Comparison of ENCODE assay signal across 14 mouse cellular contexts in genomic region chr13:9187156-9187555, GRCm38 (mm10).
DNase-seq lines count a peak whose midpoint lies in the region; ATAC-seq lines count a peak whose summit lies in the region.
"Had no signal": no experiment of that assay in that cellular context is flagged by ENCODE, and none has a peak within 500 bp of the region (broad histone marks: within the 10 kb centered on the region; RNA-seq: fewer than 3 reads in every experiment).

No protein-coding gene starts in this region.

- no peaks in the 10 kb centered on the region for H3K9me3 ChIP-seq in hindbrain, embryonic 13.5 days
- no peaks in the 10 kb centered on the region for H3K9me3 ChIP-seq in hindbrain, embryonic 11.5 days (ENCODE audit: control insufficient read depth, low read length)
- H3K9me3 ChIP-seq: embryonic facial prominence, embryonic 12.5 days had no signal

- ATAC-seq in hindbrain, embryonic 13.5 days (ENCODE audit: low FRiP score) = 0 out of 2 replicates have a peak, but pooled peaks have one; percentile 11
- no peak for ATAC-seq in hindbrain, embryonic 11.5 days (ENCODE audit: low FRiP score)

- H3K4me3 ChIP-seq in hindbrain, embryonic 13.5 days = no peak overlapping the region
- no peak overlapping the region for H3K4me3 ChIP-seq in hindbrain, embryonic 11.5 days (ENCODE audit: low read depth, low read length)
- H3K4me3 ChIP-seq: embryonic facial prominence, embryonic 12.5 days had no signal

- no peaks in the 10 kb centered on the region for H3K27me3 ChIP-seq in hindbrain, embryonic 13.5 days
- H3K27me3 ChIP-seq in hindbrain, embryonic 11.5 days (ENCODE audit: control insufficient read depth, insufficient read depth, low read length) = no peaks in the 10 kb centered on the region
- H3K27me3 ChIP-seq: embryonic facial prominence, embryonic 12.5 days had no signal

- H3K27ac ChIP-seq in hindbrain, embryonic 13.5 days = peak overlapping the region; percentile 66; the same call in 1 of the 2 replicates
- no peak overlapping the region for H3K27ac ChIP-seq in hindbrain, embryonic 11.5 days (ENCODE audit: low read depth, low read length)
- H3K27ac ChIP-seq: embryonic facial prominence, embryonic 12.5 days; macrophage had no signal

- peaks cover 18% of the 10 kb centered on the region for H3K4me1 ChIP-seq in hindbrain, embryonic 13.5 days (replicated peaks)
- H3K4me1 ChIP-seq in hindbrain, embryonic 11.5 days (replicated peaks; ENCODE audit: control insufficient read depth, insufficient read depth, low read length) = no peaks in the 10 kb centered on the region

- peak; percentile 39 for DNase-seq in cerebellum, adult 9-10 months
- no peak for DNase-seq in cerebellum, adult 11-12 months
- no peak for DNase-seq in hindbrain, embryonic 11.5 days (ENCODE audit: low spot score)
- peak; percentile 35 for DNase-seq in testis, postnatal 10 days (ENCODE audit: low spot score)
- no peak for DNase-seq in testis, postnatal 14 days (ENCODE audit: low spot score)
- DNase-seq in lung, postnatal 14 days = no peak
- no peak for DNase-seq in kidney, postnatal 36 days
- DNase-seq: gastrocnemius, postnatal 25 days; kidney, postnatal 10 days; lung, adult 18-20 months; thymus, adult 2 months had no signal

- WGBS in hindbrain, embryonic 13.5 days = 39% methylated on average over 7 of the region's 7 CpGs
- 73% methylated on average over 7 of the region's 7 CpGs for WGBS in hindbrain, embryonic 11.5 days

- H3K36me3 ChIP-seq in hindbrain, embryonic 13.5 days = no peaks in the 10 kb centered on the region
- H3K36me3 ChIP-seq in hindbrain, embryonic 11.5 days (ENCODE audit: control insufficient read depth, insufficient read depth, low read length) = no peaks in the 10 kb centered on the region
- H3K36me3 ChIP-seq: embryonic facial prominence, embryonic 12.5 days had no signal

- peak overlapping the region; percentile 34 for H3K4me2 ChIP-seq in hindbrain, embryonic 13.5 days
- H3K4me2 ChIP-seq in hindbrain, embryonic 11.5 days (replicated peaks; ENCODE audit: low read depth, low read length) = no peak overlapping the region
- H3K4me2 ChIP-seq: embryonic facial prominence, embryonic 12.5 days had no signal

- peak overlapping the region; percentile 13; the same call in 1 of the 2 replicates for H3K9ac ChIP-seq in hindbrain, embryonic 13.5 days
- H3K9ac ChIP-seq in hindbrain, embryonic 11.5 days (ENCODE audit: low read depth, low read length) = no peak overlapping the region
- H3K9ac ChIP-seq: embryonic facial prominence, embryonic 12.5 days had no signal

Comparison
In these comparisons a context has a peak if more than half of its experiments do, and no peak if none do; other contexts are left out.
1. DNase-seq: peak in cerebellum, adult 9-10 months (single experiment) and testis, postnatal 10 days (single experiment); none in cerebellum, adult 11-12 months (single experiment), hindbrain, embryonic 11.5 days (single experiment), testis, postnatal 14 days (single experiment), lung, postnatal 14 days (single experiment) and kidney, postnatal 36 days (0 of 2).